Mouse (Mus musculus) spleen, postnatal 4 days (tissue): ENCODE measurements around the gene Adap1.
A peak's percentile ranks its signal among the peaks of the same experiment; 100 is the strongest.
"Not testable (repeated sequence)": the region's sequence is repeated elsewhere in the genome, so short reads cannot be mapped to it uniquely, and the experiment has no call there.

Experiments used
- DNase-seq, 2 experiments: peaks; one replicate each; pipeline ENCODE4 v3.0.0; 2022; ENCODE audit warnings: low spot score in 2 of 2

Adap1 gene

GRCm38 (mm10) chr5:139351134-139351533, 25.7 kb upstream of the Adap1 start, which contains the start of gene Cox19:
Cox19 (minus strand) TSS chr5:139351418.
- no peak for DNase-seq

GRCm38 (mm10) chr5:139349713-139350112, 24.3 kb upstream of the Adap1 start:
- no peak for DNase-seq

- DNase-seq, result no peak
Observed at GRCm38 (mm10) chr5:139347225-139347624, 21.8 kb upstream of the Adap1 start.

GRCm38 (mm10) chr5:139345364-139345714, 19.9 kb upstream of the Adap1 start:
- DNase-seq, result no peak

- peak; percentile 99 for DNase-seq
Observed at GRCm38 (mm10) chr5:139344687-139345363, 19.4 kb upstream of the Adap1 start.

- DNase-seq, result peak; percentile 84 to 94
Observed at GRCm38 (mm10) chr5:139344021-139344686, 18.7 kb upstream of the Adap1 start.

- no peak for DNase-seq
Observed at GRCm38 (mm10) chr5:139338891-139339290, 13.5 kb upstream of the Adap1 start.

- no peak for DNase-seq
Observed at GRCm38 (mm10) chr5:139338403-139338802, 13.0 kb upstream of the Adap1 start.

- DNase-seq, result no peak
Observed at GRCm38 (mm10) chr5:139337826-139338370, 12.5 kb upstream of the Adap1 start.

GRCm38 (mm10) chr5:139335634-139336033, 10.2 kb upstream of the Adap1 start:
- DNase-seq, result no peak

- DNase-seq, result not testable (repeated sequence)
Observed at GRCm38 (mm10) chr5:139334394-139334793, 9.0 kb upstream of the Adap1 start.

GRCm38 (mm10) chr5:139333301-139334013, 8.0 kb upstream of the Adap1 start:
- DNase-seq, result no peak

GRCm38 (mm10) chr5:139332590-139333272, 7.3 kb upstream of the Adap1 start:
- no peak for DNase-seq

- DNase-seq, result peak; percentile 79 to 94
Observed at GRCm38 (mm10) chr5:139331742-139332141, 6.3 kb upstream of the Adap1 start.

GRCm38 (mm10) chr5:139330766-139331165, 5.3 kb upstream of the Adap1 start:
- DNase-seq, result no peak

- no peak for DNase-seq
Observed at GRCm38 (mm10) chr5:139327634-139328020, 2.2 kb upstream of the Adap1 start.

GRCm38 (mm10) chr5:139326986-139327633, 1.7 kb upstream of the Adap1 start:
- no peak for DNase-seq

GRCm38 (mm10) chr5:139326111-139326696, 782 bp upstream of the Adap1 start:
- no peak for DNase-seq

- DNase-seq, result peak; percentile 64 to 84
Observed at GRCm38 (mm10) chr5:139324691-139325394, 579 bp downstream of the Adap1 start.

GRCm38 (mm10) chr5:139324045-139324491, 1.4 kb downstream of the Adap1 start:
- no peak for DNase-seq
